ENCODE assay signal across 9 mouse cellular contexts in the genomic region with DNA sequence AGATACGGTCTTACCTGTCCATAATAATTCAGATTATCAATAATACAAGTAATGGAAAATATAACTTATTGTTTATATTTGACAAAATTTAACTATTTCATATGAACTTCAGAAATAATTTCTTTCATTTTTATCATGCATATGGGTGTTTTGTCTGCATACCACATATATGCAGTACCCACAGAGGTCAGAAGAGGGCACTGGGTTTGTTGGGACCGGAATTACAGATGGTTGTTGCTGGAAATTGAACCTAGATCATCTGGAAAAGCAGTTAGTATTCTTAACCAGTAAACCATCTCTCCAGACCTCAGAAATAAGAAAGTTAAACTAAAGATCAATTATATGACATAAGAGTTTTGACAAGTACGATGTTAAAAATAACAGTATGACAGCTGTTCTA.
DNase-seq lines count a peak whose midpoint lies in the region; ATAC-seq and TF ChIP-seq lines count a peak whose summit lies in the region.
"Had no signal": no experiment of that assay in that cellular context is flagged by ENCODE, and none has a peak within 500 bp of the region (broad histone marks: within the 10 kb centered on the region; RNA-seq: fewer than 3 reads in every experiment).

No protein-coding gene starts in this region.

- H3K4me3 ChIP-seq in intestine, postnatal 0 days (ENCODE audit: low read depth, low read length), result no peak overlapping the region
- H3K4me3 ChIP-seq in intestine, embryonic 15.5 days (replicated peaks), result no peak overlapping the region
- H3K4me3 ChIP-seq: myocyte had no signal

- H3K36me3 ChIP-seq in intestine, postnatal 0 days (ENCODE audit: control insufficient read depth, insufficient read depth), result no peaks in the 10 kb centered on the region
- H3K36me3 ChIP-seq in intestine, embryonic 15.5 days, result no peaks in the 10 kb centered on the region

- TF ChIP-seq CTCF in intestine, postnatal 0 days (IDR thresholded peaks at IDR 0.05; ENCODE audit: low read depth), result peak; percentile 67

- WGBS in intestine, postnatal 0 days, result 61% methylated on average over 3 of the region's 3 CpGs
- 62% methylated on average over 3 of the region's 3 CpGs for WGBS in intestine, embryonic 15.5 days

- no peaks in the 10 kb centered on the region for H3K27me3 ChIP-seq in intestine, postnatal 0 days (replicated peaks; ENCODE audit: control insufficient read depth, insufficient read depth, low read length)
- H3K27me3 ChIP-seq in intestine, embryonic 15.5 days (replicated peaks), result no peaks in the 10 kb centered on the region

- peak; percentile 33 for DNase-seq in right cerebral cortex, postnatal 4 days
- no peak for DNase-seq in right cerebral cortex, adult 18-20 months
- peak; percentile 16 for DNase-seq in cerebellum, adult 9-11 months
- DNase-seq in retina, postnatal 1 day, result peak; percentile 27
- DNase-seq in Muller cell, postnatal 12 days (ENCODE audit: inconsistent ontology term), result no peak
- no peak for DNase-seq in yolk sac, embryonic 10.5 days (ENCODE audit: low spot score)

- H3K4me1 ChIP-seq in intestine, postnatal 0 days (replicated peaks; ENCODE audit: control insufficient read depth, insufficient read depth, low read length), result no peaks in the 10 kb centered on the region
- H3K4me1 ChIP-seq in intestine, embryonic 15.5 days (replicated peaks), result no peaks in the 10 kb centered on the region

- no peak overlapping the region for H3K27ac ChIP-seq in intestine, postnatal 0 days (ENCODE audit: low read depth, low read length)
- no peak overlapping the region for H3K27ac ChIP-seq in intestine, embryonic 15.5 days

- H3K4me2 ChIP-seq in intestine, postnatal 0 days (replicated peaks; ENCODE audit: low read depth), result no peak overlapping the region
- H3K4me2 ChIP-seq in intestine, embryonic 15.5 days (replicated peaks), result no peak overlapping the region

- no peak overlapping the region for H3K9ac ChIP-seq in intestine, postnatal 0 days (ENCODE audit: low read depth, low read length)
- H3K9ac ChIP-seq in intestine, embryonic 15.5 days, result no peak overlapping the region

- ATAC-seq in intestine, postnatal 0 days, result no peak
- no peak for ATAC-seq in intestine, embryonic 15.5 days

- no peaks in the 10 kb centered on the region for H3K9me3 ChIP-seq in intestine, postnatal 0 days (ENCODE audit: control insufficient read depth)
- H3K9me3 ChIP-seq in intestine, embryonic 15.5 days, result no peaks in the 10 kb centered on the region

Comparison
In these comparisons a context has a peak if more than half of its experiments do, and no peak if none do; other contexts are left out.
1. DNase-seq: peak in right cerebral cortex, postnatal 4 days (single experiment), cerebellum, adult 9-11 months (single experiment) and retina, postnatal 1 day (single experiment); none in right cerebral cortex, adult 18-20 months (single experiment), Muller cell, postnatal 12 days (single experiment) and yolk sac, embryonic 10.5 days (single experiment).